ENCODE assay signal across 8 mouse cellular contexts in the genomic region with DNA sequence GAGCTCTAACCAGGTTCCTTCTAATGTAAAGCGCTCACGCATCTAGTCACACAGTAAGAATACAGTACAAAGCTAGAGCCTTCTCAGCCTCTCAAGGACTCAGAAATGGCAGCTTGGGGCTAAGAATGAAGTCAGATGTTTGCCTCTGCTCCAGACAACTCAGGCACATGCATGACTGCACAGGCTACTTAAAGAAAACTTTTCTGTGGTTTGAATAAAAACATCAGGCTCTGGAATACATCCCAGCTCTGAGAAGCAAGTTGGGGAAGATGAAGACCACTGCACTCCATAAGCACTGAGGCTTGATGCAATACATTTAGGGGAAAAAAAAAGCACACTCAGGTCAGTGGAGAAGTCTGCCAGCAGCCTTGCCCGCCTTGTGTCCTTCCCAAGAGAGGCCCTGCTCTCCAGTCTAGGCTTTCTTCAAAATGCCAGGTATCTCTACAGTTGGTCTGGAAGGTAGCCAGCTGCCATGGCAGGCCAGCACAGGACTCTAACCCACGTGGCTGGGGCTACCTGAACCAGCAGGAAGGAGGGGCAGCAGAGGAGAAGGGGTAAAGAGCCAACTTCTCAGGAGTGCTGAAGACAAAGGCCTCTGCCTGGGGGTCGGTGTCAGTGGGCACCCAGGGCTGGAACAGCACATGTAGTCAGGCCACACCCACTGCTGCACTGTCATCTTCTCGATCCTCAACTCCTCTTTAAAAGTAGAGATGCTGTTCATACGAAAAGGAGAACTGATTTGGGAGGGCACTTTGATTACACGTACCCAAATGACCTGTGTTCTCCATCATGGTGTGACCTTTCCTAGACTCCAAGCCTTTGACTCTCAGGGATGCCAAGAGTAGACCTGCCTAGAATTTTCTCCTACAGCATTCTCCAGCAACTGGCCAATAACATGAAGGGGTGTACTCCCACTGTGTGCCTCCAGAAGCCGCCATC. TPM values are rescaled to one million over a fixed set of nuclear protein-coding genes. Genes with fewer than 3 reads are reported as not detected.
A peak's percentile ranks its signal among the peaks of the same experiment; 100 is the strongest.
DNase-seq lines count a peak whose midpoint lies in the region; ATAC-seq and TF ChIP-seq lines count a peak whose summit lies in the region.
"Had no signal": no experiment of that assay in that cellular context is flagged by ENCODE, and none has a peak within 500 bp of the region (broad histone marks: within the 10 kb centered on the region; RNA-seq: fewer than 3 reads in every experiment).

No protein-coding gene starts in this region.

- no peaks in the 10 kb centered on the region; the same call in 1 of the 2 replicates for H3K4me1 ChIP-seq in heart, postnatal 0 days (ENCODE audit: control insufficient read depth, insufficient read depth)
- H3K4me1 ChIP-seq in heart, embryonic 11.5 days (ENCODE audit: control insufficient read depth, insufficient read depth, low read length): peaks cover 4% of the 10 kb centered on the region
- peaks cover 11% of the 10 kb centered on the region; the same call in 1 of the 2 replicates for H3K4me1 ChIP-seq in stomach, embryonic 15.5 days
- H3K4me1 ChIP-seq in stomach, postnatal 0 days (replicated peaks; ENCODE audit: control insufficient read depth, insufficient read depth): no peaks in the 10 kb centered on the region
- H3K4me1 ChIP-seq in embryonic facial prominence, embryonic 15.5 days: peaks cover 52% of the 10 kb centered on the region

- H3K36me3 ChIP-seq in heart, postnatal 0 days (replicated peaks; ENCODE audit: control insufficient read depth, insufficient read depth, low read length): peaks cover 50% of the 10 kb centered on the region
- peaks cover 18% of the 10 kb centered on the region for H3K36me3 ChIP-seq in heart, embryonic 11.5 days (ENCODE audit: control insufficient read depth, insufficient read depth, low read length)
- peaks cover 20% of the 10 kb centered on the region for H3K36me3 ChIP-seq in stomach, embryonic 15.5 days
- H3K36me3 ChIP-seq in stomach, postnatal 0 days (ENCODE audit: control insufficient read depth, insufficient read depth, low read length): peaks cover 16% of the 10 kb centered on the region
- peaks cover 62% of the 10 kb centered on the region for H3K36me3 ChIP-seq in embryonic facial prominence, embryonic 15.5 days
- peaks cover 25% of the 10 kb centered on the region for H3K36me3 ChIP-seq in myocyte (ENCODE audit: control insufficient read depth, insufficient read depth)

- TF ChIP-seq POLR2A in myocyte (IDR thresholded peaks at IDR 0.05; ENCODE audit: insufficient read length, low read depth): no peak

- TF ChIP-seq CTCF in heart, postnatal 0 days (IDR thresholded peaks at IDR 0.05; ENCODE audit: low read depth): no peak
- TF ChIP-seq CTCF in stomach, postnatal 0 days (IDR thresholded peaks at IDR 0.05; ENCODE audit: low read depth): no peak

- H3K4me2 ChIP-seq in heart, postnatal 0 days (ENCODE audit: low read depth, low read length): no peak overlapping the region
- H3K4me2 ChIP-seq in heart, embryonic 11.5 days: no peak overlapping the region
- H3K4me2 ChIP-seq in stomach, embryonic 15.5 days: no peak overlapping the region
- no peak overlapping the region for H3K4me2 ChIP-seq in stomach, postnatal 0 days (replicated peaks; ENCODE audit: low read depth)
- H3K4me2 ChIP-seq in embryonic facial prominence, embryonic 15.5 days (replicated peaks): no peak overlapping the region
- no peak overlapping the region for H3K4me2 ChIP-seq in myocyte (ENCODE audit: low read depth)

- no peaks in the 10 kb centered on the region for H3K9me3 ChIP-seq in heart, postnatal 0 days (replicated peaks; ENCODE audit: control insufficient read depth, low read length)
- H3K9me3 ChIP-seq in heart, embryonic 11.5 days (replicated peaks; ENCODE audit: control insufficient read depth, low read length): no peaks in the 10 kb centered on the region
- H3K9me3 ChIP-seq in stomach, embryonic 15.5 days: no peaks in the 10 kb centered on the region
- no peaks in the 10 kb centered on the region for H3K9me3 ChIP-seq in stomach, postnatal 0 days (ENCODE audit: control insufficient read depth, low read length)
- no peaks in the 10 kb centered on the region for H3K9me3 ChIP-seq in embryonic facial prominence, embryonic 15.5 days (replicated peaks)

- 68% methylated on average over 9 of the region's 9 CpGs for WGBS in heart, postnatal 0 days
- WGBS in heart, embryonic 11.5 days (ENCODE audit: insufficient replicate concordance): 80% methylated on average over 9 of the region's 9 CpGs
- 80% methylated on average over 9 of the region's 9 CpGs for WGBS in stomach, embryonic 15.5 days
- 66% methylated on average over 9 of the region's 9 CpGs for WGBS in stomach, postnatal 0 days
- WGBS in embryonic facial prominence, embryonic 15.5 days: 61% methylated on average over 9 of the region's 9 CpGs

- no peak for ATAC-seq in heart, postnatal 0 days (ENCODE audit: insufficient read depth, low read depth)
- no peak for ATAC-seq in heart, embryonic 11.5 days (replicated peaks; ENCODE audit: insufficient number of reproducible peaks, low FRiP score, low TSS enrichment)
- no peak for ATAC-seq in stomach, embryonic 15.5 days (ENCODE audit: insufficient read depth, low FRiP score, low read depth)
- no peak for ATAC-seq in stomach, postnatal 0 days (ENCODE audit: low FRiP score, low TSS enrichment)
- ATAC-seq in embryonic facial prominence, embryonic 15.5 days (ENCODE audit: insufficient number of reproducible peaks, low FRiP score, low TSS enrichment, low read depth): no peak

- 0 out of 2 replicates have a peak overlapping the region, but pooled peaks have one; percentile 6 for H3K27ac ChIP-seq in heart, postnatal 0 days (ENCODE audit: low read depth)
- no peak overlapping the region for H3K27ac ChIP-seq in heart, embryonic 11.5 days (ENCODE audit: low read depth, low read length)
- peak overlapping the region; percentile 28; the same call in 1 of the 2 replicates for H3K27ac ChIP-seq in stomach, embryonic 15.5 days
- H3K27ac ChIP-seq in stomach, postnatal 0 days (replicated peaks): no peak overlapping the region
- H3K27ac ChIP-seq in embryonic facial prominence, embryonic 15.5 days (replicated peaks): peak overlapping the region; percentile 76

- H3K79me2 ChIP-seq in myocyte (ENCODE audit: control insufficient read depth, insufficient read depth): no peaks in the 10 kb centered on the region

- TF ChIP-seq EP300 in heart, postnatal 0 days (IDR thresholded peaks at IDR 0.05; ENCODE audit: low read depth): no peak
- no peak for TF ChIP-seq EP300 in stomach, postnatal 0 days (optimal IDR thresholded peaks at IDR 0.05)

- H3K9ac ChIP-seq in heart, postnatal 0 days (replicated peaks; ENCODE audit: low read depth, low read length): no peak overlapping the region
- H3K9ac ChIP-seq in heart, embryonic 11.5 days (ENCODE audit: low read depth, low read length): no peak overlapping the region
- no peak overlapping the region for H3K9ac ChIP-seq in stomach, embryonic 15.5 days
- no peak overlapping the region; the same call in 1 of the 2 replicates for H3K9ac ChIP-seq in stomach, postnatal 0 days (ENCODE audit: low read length)
- H3K9ac ChIP-seq in embryonic facial prominence, embryonic 15.5 days: no peak overlapping the region

- no peak for DNase-seq in heart, postnatal 0 days (ENCODE audit: low spot score)
- no peak for DNase-seq in stomach, postnatal 0 days (ENCODE audit: low spot score)
- no peak for DNase-seq in thymus, postnatal 36 days

- no peak overlapping the region for H3ac ChIP-seq in myocyte (ENCODE audit: control insufficient read depth, insufficient read length)

- no peaks in the 10 kb centered on the region for H3K27me3 ChIP-seq in heart, postnatal 0 days (ENCODE audit: control insufficient read depth, insufficient read depth, low read length)
- H3K27me3 ChIP-seq in heart, embryonic 11.5 days (ENCODE audit: control insufficient read depth, insufficient read depth, low read length): no peaks in the 10 kb centered on the region
- no peaks in the 10 kb centered on the region for H3K27me3 ChIP-seq in stomach, embryonic 15.5 days (replicated peaks)
- H3K27me3 ChIP-seq in stomach, postnatal 0 days (ENCODE audit: control insufficient read depth, insufficient read depth, low read length): no peaks in the 10 kb centered on the region
- H3K27me3 ChIP-seq in embryonic facial prominence, embryonic 15.5 days: no peaks in the 10 kb centered on the region
- no peaks in the 10 kb centered on the region for H3K27me3 ChIP-seq in myocyte (ENCODE audit: control insufficient read depth, insufficient read depth, insufficient read length)

- no peak overlapping the region for H3K4me3 ChIP-seq in heart, postnatal 0 days (ENCODE audit: low read depth, low read length)
- no peak overlapping the region for H3K4me3 ChIP-seq in heart, embryonic 11.5 days (ENCODE audit: low read depth, low read length)
- no peak overlapping the region for H3K4me3 ChIP-seq in stomach, embryonic 15.5 days (replicated peaks)
- H3K4me3 ChIP-seq in stomach, postnatal 0 days (ENCODE audit: low read depth, low read length): no peak overlapping the region
- H3K4me3 ChIP-seq in embryonic facial prominence, embryonic 15.5 days (replicated peaks): no peak overlapping the region
- no peak overlapping the region for H3K4me3 ChIP-seq in myocyte

TF ChIP-seq in myocyte, 11 proteins besides CTCF, POLR2A, EP300 and RAD21:
- TF ChIP-seq MAX (IDR thresholded peaks at IDR 0.05; ENCODE audit: low read depth): no peak
- TF ChIP-seq USF1 (IDR thresholded peaks at IDR 0.05; ENCODE audit: low read depth): no peak
- peak; percentile 28 for TF ChIP-seq POLR2AphosphoS2 (IDR thresholded peaks at IDR 0.05; ENCODE audit: insufficient read length, low read depth)
- no peak for TF ChIP-seq SRF (IDR thresholded peaks at IDR 0.05; ENCODE audit: control insufficient read depth, insufficient read length, low read depth)
TF ChIP-seq in myocyte: peak in this region for 1.

RNA-seq across cellular contexts. Expression of gene Aagab, which starts 45.4 kb away (rescaled TPM):
- 12.9 and 17.9 TPM in 2 replicates for total RNA-seq in heart, postnatal 0 days (2014; rRNA removed; ENCODE audit: low replicate concordance)
- 23.3 and 23.5 TPM in 2 replicates for polyA plus RNA-seq in heart, postnatal 0 days (2015; fragmentation: Nextera tagmentation; extraction: Ambion mirVana)
- 20.9 and 25.9 TPM in 2 replicates for polyA plus RNA-seq in heart, embryonic 11.5 days (2014; fragmentation: Nextera tagmentation; extraction: Ambion mirVana)
- polyA plus RNA-seq in stomach, embryonic 15.5 days (2015; fragmentation: Nextera tagmentation; extraction: Ambion mirVana): 29.1 and 29.6 TPM in 2 replicates
- 26.8 and 27.6 TPM in 2 replicates for polyA plus RNA-seq in stomach, postnatal 0 days (2015; fragmentation: Nextera tagmentation; extraction: Ambion mirVana)
- polyA plus RNA-seq in embryonic facial prominence, embryonic 15.5 days (2015; fragmentation: Nextera tagmentation; extraction: Ambion mirVana): 30.3 and 33.0 TPM in 2 replicates
- 10.4 TPM for polyA plus RNA-seq in myocyte (2012; fragmentation: generic; extraction: Trizol)

RNA-seq across cellular contexts. Expression of gene Iqch, which starts 45.6 kb away (rescaled TPM):
- not detected in 2 replicates for total RNA-seq in heart, postnatal 0 days (2014; rRNA removed; ENCODE audit: low replicate concordance)
- 0.03 and 0.04 TPM in 2 replicates for polyA plus RNA-seq in heart, postnatal 0 days (2015; fragmentation: Nextera tagmentation; extraction: Ambion mirVana)
- polyA plus RNA-seq in heart, embryonic 11.5 days (2014; fragmentation: Nextera tagmentation; extraction: Ambion mirVana): 0.11 TPM in 1 of 2 replicates, not detected in the other
- polyA plus RNA-seq in stomach, embryonic 15.5 days (2015; fragmentation: Nextera tagmentation; extraction: Ambion mirVana): 0.10 and 0.12 TPM in 2 replicates
- 0.06 TPM in 1 of 2 replicates, not detected in the other for polyA plus RNA-seq in stomach, postnatal 0 days (2015; fragmentation: Nextera tagmentation; extraction: Ambion mirVana)
- 0.21 and 0.60 TPM in 2 replicates for polyA plus RNA-seq in embryonic facial prominence, embryonic 15.5 days (2015; fragmentation: Nextera tagmentation; extraction: Ambion mirVana)
- not detected for polyA plus RNA-seq in myocyte (2012; fragmentation: generic; extraction: Trizol)
- total RNA-seq: midbrain, postnatal 0 days had no signal

Comparison
In these comparisons a context has a peak if more than half of its experiments do, and no peak if none do; other contexts are left out.
1. H3K27ac ChIP-seq: peak in heart, postnatal 0 days (single experiment), stomach, embryonic 15.5 days (single experiment) and embryonic facial prominence, embryonic 15.5 days (single experiment); none in heart, embryonic 11.5 days (single experiment) and stomach, postnatal 0 days (single experiment).